Mouse (Mus musculus): ENCODE results near the gene Megf11.

DNA sequence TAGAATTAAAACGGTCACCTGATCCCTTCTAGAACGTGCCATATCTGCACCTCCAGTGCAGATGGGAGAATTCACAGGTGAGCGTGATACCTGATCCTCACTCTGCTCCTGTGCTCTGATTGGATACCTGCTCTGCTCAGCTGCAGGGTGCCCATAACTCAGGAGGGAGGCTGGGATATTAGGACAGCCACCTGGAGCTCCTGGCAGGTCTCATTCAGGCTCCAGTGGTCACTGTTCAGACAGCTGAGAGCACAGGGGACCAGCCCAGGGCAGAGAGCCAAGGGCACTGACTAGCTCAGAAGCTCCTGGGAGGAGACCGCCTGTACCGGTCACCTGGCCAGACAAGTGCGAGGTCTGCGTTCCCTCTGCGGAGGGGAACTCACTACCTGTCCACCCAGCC is 80.7 kb downstream of the Megf11 start:
- TF ChIP-seq TCF12 (IDR thresholded peaks at IDR 0.05; ENCODE audit: insufficient read depth, poor library complexity, severe bottlenecking) (no peak), POLR2A (IDR thresholded peaks at IDR 0.05; ENCODE audit: insufficient read length, low read depth) (no peak), MAX (IDR thresholded peaks at IDR 0.05; ENCODE audit: low read depth) (no peak), E2F4 (IDR thresholded peaks at IDR 0.05; ENCODE audit: insufficient read depth) (no peak), USF1 (IDR thresholded peaks at IDR 0.05; ENCODE audit: low read depth) (no peak), CEBPB (IDR thresholded peaks at IDR 0.05; ENCODE audit: insufficient read depth, poor library complexity, severe bottlenecking) (no peak), SRF (IDR thresholded peaks at IDR 0.05; ENCODE audit: control insufficient read depth, insufficient read length, low read depth) (no peak), MYOD1 (IDR thresholded peaks at IDR 0.05; ENCODE audit: control insufficient read depth in 1 of 3, insufficient read length in 2 of 3, low read depth in 2 of 3) (no peak), POLR2AphosphoS2 (IDR thresholded peaks at IDR 0.05; ENCODE audit: insufficient read length, low read depth) (no peak), MYOG (IDR thresholded peaks at IDR 0.05; ENCODE audit: control insufficient read depth in 1 of 3, insufficient read depth in 1 of 3, insufficient read length in 2 of 3, low read depth in 2 of 3) (no peak), TCF3 (IDR thresholded peaks at IDR 0.05; ENCODE audit: insufficient read length, low read depth) (no peak)

Measured in myocyte (in vitro differentiated cells).